Mouse (Mus musculus) erythroblast, adult 5-6 weeks (primary cell): ENCODE data around the gene Olfr1121. TPM values are rescaled to one million over a fixed set of nuclear protein-coding genes. Genes with fewer than 3 reads are reported as not detected.
"Not testable (repeated sequence)": the region's sequence is repeated elsewhere in the genome, so short reads cannot be mapped to it uniquely, and the experiment has no call there.

Experiments used
- ATAC-seq: replicated peaks from 2 replicates; pipeline ENCODE4 v1.8.0; 2016; ENCODE audit warnings: moderate number of reproducible peaks, mild to moderate bottlenecking, moderate TSS enrichment, inconsistent platforms; ENCODE audit not compliant: poor library complexity, low FRiP score, severe bottlenecking
- total RNA-seq, 2 experiments: library from RNA; stranded (forward) in 1 of 2; stranded (reverse) in 1 of 2; fragments of 150-400 nt in 1 of 2; fragments of 200-764, 138-1000 nt in 1 of 2; gene quantifications; 2 replicates each; pipeline versions ENCODE4 v1.2.3 to v1.2.4; 2015 to 2017; ENCODE audit warnings: low replicate concordance in 2 of 2

Gene Olfr1121
- total RNA-seq (2015; ENCODE audit: low replicate concordance) = not detected in 2 replicates
- total RNA-seq (2017; ENCODE audit: low replicate concordance) = not detected in 2 replicates

DNA sequence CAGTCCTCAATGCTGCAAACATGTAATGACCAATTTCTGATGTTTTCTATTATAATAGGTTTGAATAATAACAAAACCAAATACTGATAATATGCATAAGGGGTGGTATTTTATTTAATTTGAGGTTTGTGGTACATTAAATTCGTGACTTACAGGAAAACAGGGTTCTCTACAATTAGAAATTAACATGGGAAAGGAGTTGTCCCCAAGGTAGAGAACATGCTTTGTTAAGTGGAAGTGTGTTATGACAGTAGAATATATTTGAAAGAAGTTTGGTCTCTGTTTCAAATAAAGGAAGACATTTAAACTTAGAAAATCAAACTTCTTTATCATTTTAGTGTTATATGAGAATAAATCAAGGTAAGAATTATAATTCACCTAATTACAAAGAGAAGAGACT is at the start of gene Olfr1121:
Olfr1121 (plus strand) TSS at position 301 of the 400 bp plus-strand sequence.
- no peak for ATAC-seq

- ATAC-seq = no peak
These were observed 15.2 kb upstream of the Olfr1121 start, which contains the start of gene Olfr1120 for GRCm38 (mm10) chr2:87354515-87354914. Olfr1120 (plus strand) TSS chr2:87354815.

- ATAC-seq = not testable (repeated sequence)
These were observed 9.6 kb upstream of the Olfr1121 start for GRCm38 (mm10) chr2:87360121-87360520.

DNA sequence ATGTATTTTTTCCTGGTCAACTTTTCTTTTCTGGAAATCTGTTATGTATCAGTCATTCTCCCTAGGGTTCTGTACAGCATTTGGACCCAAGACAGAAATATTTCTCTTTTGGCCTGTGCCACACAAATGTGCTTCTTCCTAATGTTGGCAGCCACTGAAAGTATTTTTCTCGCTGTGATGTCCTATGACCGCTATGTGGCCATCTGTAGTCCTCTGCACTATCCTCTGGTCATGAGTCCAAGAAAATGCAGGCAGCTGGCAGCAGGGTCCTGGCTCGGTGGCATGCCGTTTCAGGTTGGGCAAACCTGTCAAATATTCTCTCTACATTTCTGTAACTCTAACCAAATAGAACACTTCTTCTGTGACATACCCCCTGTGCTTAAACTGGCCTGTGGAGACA is 2.0 kb downstream of the Olfr1121 start:
- ATAC-seq = no peak

GRCm38 (mm10) chr2:87383935-87384334 is 14.2 kb downstream of the Olfr1121 start:
- no peak for ATAC-seq

DNA sequence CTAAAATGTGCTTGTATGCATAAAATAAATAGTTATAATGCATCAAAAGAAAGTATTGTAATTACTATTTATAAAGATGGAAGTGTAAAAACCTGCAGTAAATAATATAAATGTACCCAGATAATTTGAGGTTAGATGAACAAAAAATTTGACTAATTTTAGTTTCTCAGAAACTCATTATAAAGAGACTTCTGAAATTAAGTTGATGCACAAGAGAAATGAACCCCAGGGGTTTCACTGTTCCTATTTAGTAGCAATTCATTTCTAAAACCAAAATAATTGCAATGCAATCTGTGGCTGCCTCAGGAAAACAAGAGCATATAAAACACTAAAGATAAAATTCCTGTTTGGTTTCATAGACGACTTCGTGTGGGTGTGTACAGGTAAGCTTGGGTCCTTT is 15.9 kb downstream of the Olfr1121 start, which contains the start of gene Olfr1122:
Olfr1122 (plus strand) TSS at position 301 of the 400 bp plus-strand sequence.
- no peak for ATAC-seq

DNA sequence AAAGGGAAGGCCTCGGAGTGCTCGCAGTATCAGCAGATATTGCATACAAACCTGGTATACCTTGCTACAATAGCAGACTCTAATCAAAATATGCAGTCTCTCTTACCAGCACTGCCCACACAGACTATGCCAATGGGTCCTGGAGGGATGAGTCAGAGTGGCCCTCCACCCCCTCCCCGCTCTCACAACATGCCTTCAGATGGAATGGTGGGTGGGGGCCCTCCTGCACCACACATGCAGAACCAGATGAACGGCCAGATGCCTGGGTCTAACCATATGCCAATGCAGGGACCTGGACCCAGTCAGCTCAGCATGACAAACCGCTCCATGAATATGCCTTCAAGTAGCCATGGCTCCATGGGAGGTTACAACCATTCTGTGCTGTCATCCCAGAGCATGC is 23.9 kb downstream of the Olfr1121 start:
- ATAC-seq = not testable (repeated sequence)

- ATAC-seq = not testable (repeated sequence)
These were observed 25.0 kb downstream of the Olfr1121 start for GRCm38 (mm10) chr2:87394686-87395085.

DNA sequence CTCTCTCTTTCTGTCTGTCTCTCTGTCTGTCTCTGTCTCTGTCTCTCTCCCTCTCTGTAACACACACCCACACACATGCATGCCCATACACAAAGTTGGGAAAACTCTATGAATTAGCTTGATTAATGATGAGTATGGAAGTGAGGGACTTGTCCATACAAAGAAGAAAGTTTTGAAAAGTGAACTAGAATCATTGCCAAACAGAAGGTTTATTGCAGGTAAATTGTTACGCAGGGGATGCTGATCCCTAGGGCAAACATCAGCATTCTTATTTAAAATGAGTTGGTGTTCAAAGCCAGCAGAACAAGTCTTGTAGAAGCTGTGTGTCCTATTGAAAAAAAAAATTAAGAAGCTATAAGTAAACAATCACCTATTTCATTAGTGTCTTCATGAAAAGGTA is 46.6 kb downstream of the Olfr1121 start, which contains the start of gene Olfr1123:
Olfr1123 (plus strand) TSS at position 301 of the 400 bp plus-strand sequence.
- ATAC-seq = no peak

Other genes with a start within 250 kb of the Olfr1121 start
- gene Olfr1110, start 229.6 kb upstream of the Olfr1121 start, total RNA-seq (2015; ENCODE audit: low replicate concordance) = not detected in 2 replicates
- 0.17 TPM in 1 of 2 replicates, not detected in the other for gene Olfr1110, start 229.6 kb upstream of the Olfr1121 start, total RNA-seq (2017; ENCODE audit: low replicate concordance)
- gene Olfr1111, start 217.3 kb upstream of the Olfr1121 start, total RNA-seq (2015; ENCODE audit: low replicate concordance) = not detected in 2 replicates
- gene Olfr1111, start 217.3 kb upstream of the Olfr1121 start, total RNA-seq (2017; ENCODE audit: low replicate concordance) = not detected in 2 replicates
- gene Olfr1112, start 182.1 kb upstream of the Olfr1121 start, total RNA-seq (2015; ENCODE audit: low replicate concordance) = not detected in 2 replicates
- not detected in 2 replicates for gene Olfr1112, start 182.1 kb upstream of the Olfr1121 start, total RNA-seq (2017; ENCODE audit: low replicate concordance)
- gene Olfr1113, start 160.9 kb upstream of the Olfr1121 start, total RNA-seq (2015; ENCODE audit: low replicate concordance) = not detected in 2 replicates
- not detected in 2 replicates for gene Olfr1113, start 160.9 kb upstream of the Olfr1121 start, total RNA-seq (2017; ENCODE audit: low replicate concordance)
- not detected in 2 replicates for gene Olfr1115, start 121.9 kb upstream of the Olfr1121 start, total RNA-seq (2015; ENCODE audit: low replicate concordance)
- 0.70 TPM in 1 of 2 replicates, not detected in the other for gene Olfr1115, start 121.9 kb upstream of the Olfr1121 start, total RNA-seq (2017; ENCODE audit: low replicate concordance)
- not detected in 2 replicates for gene Olfr1116, start 102.4 kb upstream of the Olfr1121 start, total RNA-seq (2015; ENCODE audit: low replicate concordance)
- gene Olfr1116, start 102.4 kb upstream of the Olfr1121 start, total RNA-seq (2017; ENCODE audit: low replicate concordance) = under 0.01 TPM in 1 of 2 replicates, not detected in the other
- not detected in 2 replicates for gene Olfr1118, start 62.3 kb upstream of the Olfr1121 start, total RNA-seq (2015; ENCODE audit: low replicate concordance)
- not detected in 2 replicates for gene Olfr1118, start 62.3 kb upstream of the Olfr1121 start, total RNA-seq (2017; ENCODE audit: low replicate concordance)
- gene Olfr1120, start 15.1 kb upstream of the Olfr1121 start, total RNA-seq (2015; ENCODE audit: low replicate concordance) = not detected in 2 replicates
- not detected in 2 replicates for gene Olfr1120, start 15.1 kb upstream of the Olfr1121 start, total RNA-seq (2017; ENCODE audit: low replicate concordance)
- gene Olfr1122, start 16.0 kb downstream of the Olfr1121 start, total RNA-seq (2015; ENCODE audit: low replicate concordance) = not detected in 2 replicates
- 0.09 TPM in 1 of 2 replicates, not detected in the other for gene Olfr1122, start 16.0 kb downstream of the Olfr1121 start, total RNA-seq (2017; ENCODE audit: low replicate concordance)
- gene Olfr1123, start 46.7 kb downstream of the Olfr1121 start, total RNA-seq (2015; ENCODE audit: low replicate concordance) = not detected in 2 replicates
- not detected in 2 replicates for gene Olfr1123, start 46.7 kb downstream of the Olfr1121 start, total RNA-seq (2017; ENCODE audit: low replicate concordance)
- not detected in 2 replicates for gene Olfr1124, start 60.4 kb downstream of the Olfr1121 start, total RNA-seq (2015; ENCODE audit: low replicate concordance)
- gene Olfr1124, start 60.4 kb downstream of the Olfr1121 start, total RNA-seq (2017; ENCODE audit: low replicate concordance) = not detected in 2 replicates
- gene Olfr1126, start 84.1 kb downstream of the Olfr1121 start, total RNA-seq (2015; ENCODE audit: low replicate concordance) = not detected in 2 replicates
- gene Olfr1126, start 84.1 kb downstream of the Olfr1121 start, total RNA-seq (2017; ENCODE audit: low replicate concordance) = 2.6 TPM in 1 of 2 replicates, not detected in the other
- not detected in 2 replicates for gene Pramel7, start 127.2 kb downstream of the Olfr1121 start, total RNA-seq (2015; ENCODE audit: low replicate concordance)
- not detected in 2 replicates for gene Pramel7, start 127.2 kb downstream of the Olfr1121 start, total RNA-seq (2017; ENCODE audit: low replicate concordance)
- not detected in 2 replicates for gene Pramel6, start 136.7 kb downstream of the Olfr1121 start, total RNA-seq (2015; ENCODE audit: low replicate concordance)
- not detected in 2 replicates for gene Pramel6, start 136.7 kb downstream of the Olfr1121 start, total RNA-seq (2017; ENCODE audit: low replicate concordance)
- 1.5 TPM in 1 of 2 replicates, not detected in the other for gene Olfr153, start 161.9 kb downstream of the Olfr1121 start, total RNA-seq (2015; ENCODE audit: low replicate concordance)
- gene Olfr153, start 161.9 kb downstream of the Olfr1121 start, total RNA-seq (2017; ENCODE audit: low replicate concordance) = not detected in 2 replicates
- gene Olfr1128, start 175.6 kb downstream of the Olfr1121 start, total RNA-seq (2015; ENCODE audit: low replicate concordance) = not detected in 2 replicates
- gene Olfr1128, start 175.6 kb downstream of the Olfr1121 start, total RNA-seq (2017; ENCODE audit: low replicate concordance) = not detected in 2 replicates
- not detected in 2 replicates for gene Olfr1129, start 204.0 kb downstream of the Olfr1121 start, total RNA-seq (2015; ENCODE audit: low replicate concordance)
- gene Olfr1129, start 204.0 kb downstream of the Olfr1121 start, total RNA-seq (2017; ENCODE audit: low replicate concordance) = not detected in 2 replicates
- gene Olfr1130, start 236.3 kb downstream of the Olfr1121 start, total RNA-seq (2015; ENCODE audit: low replicate concordance) = not detected in 2 replicates
- not detected in 2 replicates for gene Olfr1130, start 236.3 kb downstream of the Olfr1121 start, total RNA-seq (2017; ENCODE audit: low replicate concordance)